In genomic region chr17:27134715-27135114, GRCm38 (mm10) we compare ENCODE assay signal across 12 mouse cellular contexts. TPM values are rescaled to one million over a fixed set of nuclear protein-coding genes. Genes with fewer than 3 reads are reported as not detected.
"Had no signal": no experiment of that assay in that cellular context is flagged by ENCODE, and none has a peak within 500 bp of the region (broad histone marks: within the 10 kb centered on the region; RNA-seq: fewer than 3 reads in every experiment).

No protein-coding gene starts in this region.

- H3K27ac ChIP-seq: lung, embryonic 15.5 days; macrophage had no signal

- H3K36me3 ChIP-seq: lung, embryonic 15.5 days had no signal

- ATAC-seq: intestine, postnatal 0 days had no signal

- H3K9me3 ChIP-seq: limb, embryonic 10.5 days; lung, embryonic 15.5 days had no signal

- DNase-seq: kidney, adult 8-10 months; kidney, postnatal 25 days; lung, postnatal 14 days; retina, postnatal 1 day; right cerebral cortex, postnatal 4 days; spleen, adult 18-20 months; thymus, postnatal 25 days had no signal

- H3K27me3 ChIP-seq: lung, embryonic 15.5 days had no signal

RNA-seq across cellular contexts. Expression of gene Ip6k3, which starts 32.9 kb away (rescaled TPM):
- polyA plus RNA-seq: intestine, postnatal 0 days; limb, embryonic 10.5 days; macrophage; midbrain, postnatal 0 days had no signal
